Mouse (Mus musculus) testis, postnatal 14 days (tissue): ENCODE measurements around the gene Exoc4.

Source experiments
- DNase-seq: peaks from one replicate; pipeline ENCODE4 v3.0.0; 2021; ENCODE audit warnings: low spot score

Gene Exoc4

GRCm38 (mm10) chr6:33310486-33310885, 61.6 kb downstream of the Exoc4 start:
- DNase-seq: no peak

- DNase-seq: no peak
Observed at GRCm38 (mm10) chr6:33322849-33323248, 74.0 kb downstream of the Exoc4 start.

GRCm38 (mm10) chr6:33323386-33323785, 74.5 kb downstream of the Exoc4 start:
- no peak for DNase-seq

GRCm38 (mm10) chr6:33328326-33328725, 79.4 kb downstream of the Exoc4 start:
- DNase-seq: no peak

GRCm38 (mm10) chr6:33347088-33347775, 98.3 kb downstream of the Exoc4 start:
- DNase-seq: no peak

GRCm38 (mm10) chr6:33361613-33362012, 112.7 kb downstream of the Exoc4 start:
- DNase-seq: no peak

GRCm38 (mm10) chr6:33380517-33380916, 131.6 kb downstream of the Exoc4 start:
- DNase-seq: no peak

- no peak for DNase-seq
Observed at GRCm38 (mm10) chr6:33382176-33382575, 133.3 kb downstream of the Exoc4 start.

- DNase-seq: no peak
Observed at GRCm38 (mm10) chr6:33392020-33392419, 143.1 kb downstream of the Exoc4 start.

- no peak for DNase-seq
Observed at GRCm38 (mm10) chr6:33399491-33399890, 150.6 kb downstream of the Exoc4 start.

GRCm38 (mm10) chr6:33401161-33401560, 152.3 kb downstream of the Exoc4 start:
- DNase-seq: no peak

GRCm38 (mm10) chr6:33405562-33406275, 156.8 kb downstream of the Exoc4 start:
- DNase-seq: no peak

- no peak for DNase-seq
Observed at GRCm38 (mm10) chr6:33409586-33409985, 160.7 kb downstream of the Exoc4 start.

- DNase-seq: no peak
Observed at GRCm38 (mm10) chr6:33425007-33425406, 176.1 kb downstream of the Exoc4 start.

GRCm38 (mm10) chr6:33431207-33431787, 182.4 kb downstream of the Exoc4 start:
- no peak for DNase-seq

- no peak for DNase-seq
Observed at GRCm38 (mm10) chr6:33440508-33440907, 191.6 kb downstream of the Exoc4 start.

GRCm38 (mm10) chr6:33453810-33454209, 204.9 kb downstream of the Exoc4 start:
- no peak for DNase-seq

- DNase-seq: no peak
Observed at GRCm38 (mm10) chr6:33454354-33454753, 205.5 kb downstream of the Exoc4 start.

- no peak for DNase-seq
Observed at GRCm38 (mm10) chr6:33455238-33455637, 206.4 kb downstream of the Exoc4 start.

GRCm38 (mm10) chr6:33464862-33465261, 216.0 kb downstream of the Exoc4 start:
- no peak for DNase-seq

- no peak for DNase-seq
Observed at GRCm38 (mm10) chr6:33465392-33465791, 216.5 kb downstream of the Exoc4 start.

GRCm38 (mm10) chr6:33466168-33466839, 217.4 kb downstream of the Exoc4 start:
- DNase-seq: no peak

GRCm38 (mm10) chr6:33468480-33468879, 219.6 kb downstream of the Exoc4 start:
- DNase-seq: no peak
